Mouse (Mus musculus) embryonic facial prominence, embryonic 14.5 days (tissue): ENCODE data around the gene Fcnb. TPM values are rescaled to one million over a fixed set of nuclear protein-coding genes. Genes with fewer than 3 reads are reported as not detected.

Source experiments
- ATAC-seq: fragments of 200-750 bp; cut with Nextera tagmentation; 2 replicates; pipeline ENCODE4 v1.8.0; 2017; ENCODE audit warnings: low read depth, moderate number of reproducible peaks, moderate TSS enrichment
- DNase-seq: peaks from one replicate; pipeline ENCODE4 v3.0.0-alpha.2; 2015; ENCODE audit warnings: low spot score
- H3K27ac ChIP-seq: fragments of 300-500 bp; sonication (generic); replicated peaks from 2 replicates; pipeline ENCODE4 v1.5.1; 2014; ENCODE audit warnings: low read depth, mild to moderate bottlenecking, low read length, moderate library complexity
- H3K27me3 ChIP-seq: fragments of 300-500 bp; sonication (generic); replicated peaks from 2 replicates; pipeline ENCODE4 v1.6.1; 2014; ENCODE audit warnings: low read length; ENCODE audit not compliant: control insufficient read depth, insufficient read depth
- H3K36me3 ChIP-seq: fragments of 300-500 bp; sonication (generic); 2 replicates; pipeline ENCODE4 v1.6.1; 2014; ENCODE audit warnings: low read length, mixed read lengths; ENCODE audit not compliant: control insufficient read depth, insufficient read depth
- H3K4me1 ChIP-seq: fragments of 300-500 bp; sonication (generic); 2 replicates; pipeline ENCODE4 v1.6.1; 2014; ENCODE audit warnings: antibody characterized with exemption, low read length; ENCODE audit not compliant: control insufficient read depth, insufficient read depth
- H3K4me2 ChIP-seq: fragments of 300-500 bp; sonication (generic); 2 replicates; pipeline ENCODE4 v1.6.1; 2014; ENCODE audit warnings: low read depth, mild to moderate bottlenecking, low read length, moderate library complexity, mixed read lengths
- H3K4me3 ChIP-seq: fragments of 300-500 bp; sonication (generic); 2 replicates; pipeline ENCODE4 v1.5.1; 2014; ENCODE audit warnings: low read depth, mild to moderate bottlenecking, low read length
- H3K9ac ChIP-seq: fragments of 300-500 bp; sonication (generic); 2 replicates; pipeline ENCODE4 v1.6.1; 2014; ENCODE audit warnings: low read depth, mild to moderate bottlenecking, low read length, moderate library complexity, mixed read lengths
- H3K9me3 ChIP-seq: fragments of 300-500 bp; sonication (generic); 2 replicates; pipeline ENCODE4 v1.6.1; 2016; ENCODE audit warnings: low read length; ENCODE audit not compliant: control insufficient read depth
- WGBS: fragments of 180-500 bp; shearing (Covaris S2); extraction: QIAGEN DNeasy Blood & Tissue Kit; methylation state at CpG from one replicate; pipeline ENCODE4 v1.1.7; 2014; 5-methylcytosine and 5-hydroxymethylcytosine counted together
- polyA plus RNA-seq: library from polyadenylated mRNA; unstranded; fragments of >200 nt; fragmentation: Nextera tagmentation; extraction: Ambion mirVana; gene quantifications from 2 replicates; pipeline ENCODE4 v1.2.1, GENCODE M21; 2014

The Fcnb gene
- 0.67 and 1.0 TPM in 2 replicates for polyA plus RNA-seq

- DNase-seq (no peak), ATAC-seq (no peak)
- Histone ChIP-seq H3K9ac (no peak within 1 kb of the TSS), H3K36me3 (no peaks in the 10 kb centered on the region), H3K27me3 (no peaks in the 10 kb centered on the region), H3K4me2 (no peak within 1 kb of the TSS), H3K4me3 (no peak within 1 kb of the TSS), H3K4me1 (no peaks in the 10 kb centered on the region), H3K27ac (no peak within 1 kb of the TSS), H3K9me3 (no peaks in the 10 kb centered on the region)
- 82% methylated on average over 3 of the region's 3 CpGs for WGBS
Observed at GRCm38 (mm10) chr2:28084768-28085167, at the start of gene Fcnb. Fcnb (minus strand) TSS chr2:28084885.

- Histone ChIP-seq H3K27me3 (no peaks in the 10 kb centered on the region), H3K27ac (no peak overlapping the region), H3K4me2 (no peak overlapping the region), H3K9ac (no peak overlapping the region), H3K36me3 (no peaks in the 10 kb centered on the region), H3K4me1 (peaks cover 9% of the 10 kb centered on the region), H3K4me3 (no peak overlapping the region), H3K9me3 (no peaks in the 10 kb centered on the region)
- WGBS: 78% methylated on average over 9 of the region's 9 CpGs
- no peak for DNase-seq
- no peak for ATAC-seq
Observed at GRCm38 (mm10) chr2:28133833-28134232, 49.1 kb upstream of the Fcnb start.

DNA sequence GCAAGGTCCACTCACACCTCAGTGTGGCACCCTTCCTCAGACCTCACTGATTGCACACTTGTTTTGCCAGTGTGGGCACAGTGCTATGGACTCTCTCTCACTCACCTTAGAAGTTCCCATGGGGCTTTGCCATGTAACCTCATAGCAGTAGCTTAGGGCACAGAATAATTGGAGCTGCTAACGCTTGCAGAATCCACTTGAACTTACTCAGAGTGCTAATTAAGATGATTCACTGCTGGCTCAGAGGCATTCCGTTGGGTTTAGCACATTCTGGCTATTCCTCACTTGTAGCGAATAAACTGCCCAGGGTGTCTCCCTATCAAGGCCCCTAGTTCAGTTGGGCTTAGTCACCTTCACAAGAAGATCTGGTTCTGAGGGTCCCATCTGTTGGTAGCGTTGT lies 47.4 kb upstream of the Fcnb start:
- no peaks in the 10 kb centered on the region for H3K9me3 ChIP-seq
- H3K4me3 ChIP-seq: no peak overlapping the region
- DNase-seq (no peak), ATAC-seq (no peak)
- 66% methylated on average over 4 of the region's 4 CpGs for WGBS
- no peak overlapping the region for H3K9ac ChIP-seq
- H3K36me3 ChIP-seq: no peaks in the 10 kb centered on the region
- H3K4me1 ChIP-seq: no peaks in the 10 kb centered on the region
- no peak overlapping the region for H3K4me2 ChIP-seq
- no peak overlapping the region for H3K27ac ChIP-seq
- H3K27me3 ChIP-seq: no peaks in the 10 kb centered on the region

GRCm38 (mm10) chr2:28126763-28127438 lies 42.2 kb upstream of the Fcnb start:
- Histone ChIP-seq H3K36me3 (no peaks in the 10 kb centered on the region), H3K4me1 (no peaks in the 10 kb centered on the region), H3K9ac (no peak overlapping the region), H3K4me3 (no peak overlapping the region), H3K9me3 (no peaks in the 10 kb centered on the region), H3K27me3 (no peaks in the 10 kb centered on the region), H3K27ac (no peak overlapping the region), H3K4me2 (no peak overlapping the region)
- no peak for ATAC-seq
- DNase-seq: no peak
- 61% methylated on average over 12 of the region's 12 CpGs for WGBS

DNA sequence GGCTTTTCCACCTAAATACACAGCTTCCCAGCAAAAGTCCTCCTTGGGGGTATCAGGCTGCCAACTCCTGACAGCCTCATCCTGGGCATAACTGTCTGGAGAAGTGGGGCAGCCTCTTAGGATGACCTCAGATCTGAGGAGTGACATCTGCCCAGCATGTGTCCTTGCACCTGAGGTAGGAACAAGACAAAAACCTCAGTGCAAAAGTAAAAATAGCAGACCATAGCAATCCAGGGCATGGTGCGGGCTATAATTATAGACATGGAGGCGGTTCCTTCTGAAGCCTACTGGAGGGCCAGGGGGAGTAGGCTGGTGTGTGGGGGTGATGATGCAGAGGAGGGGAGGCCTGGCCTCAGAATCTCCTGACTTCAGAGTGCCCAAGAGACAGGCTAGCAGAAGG lies 39.2 kb upstream of the Fcnb start:
- Histone ChIP-seq H3K9me3 (no peaks in the 10 kb centered on the region), H3K4me2 (no peak overlapping the region), H3K27me3 (no peaks in the 10 kb centered on the region), H3K4me1 (no peaks in the 10 kb centered on the region), H3K9ac (no peak overlapping the region), H3K4me3 (no peak overlapping the region), H3K36me3 (no peaks in the 10 kb centered on the region), H3K27ac (no peak overlapping the region)
- 89% methylated on average over 2 of the region's 2 CpGs for WGBS
- DNase-seq (no peak), ATAC-seq (no peak)

DNA sequence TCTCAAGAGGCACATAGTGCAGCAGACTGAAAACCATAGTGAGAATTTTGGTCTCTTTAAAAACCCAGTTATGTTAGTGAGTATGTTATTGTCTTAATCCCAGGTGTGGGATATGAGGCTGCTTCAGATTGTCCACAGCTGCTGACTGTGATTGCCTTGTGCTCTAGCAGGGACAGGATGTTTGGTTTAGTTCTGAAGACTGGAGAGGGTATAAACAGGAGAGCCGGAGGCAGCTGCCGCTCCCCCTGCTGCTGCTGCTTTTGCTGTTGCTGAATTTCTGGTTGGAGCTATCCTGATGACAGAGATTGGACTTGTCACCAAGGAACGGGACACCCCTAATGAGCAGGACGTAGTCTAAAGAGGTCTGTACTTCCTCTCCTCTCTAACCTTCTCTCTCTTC lies 36.6 kb upstream of the Fcnb start:
- Histone ChIP-seq H3K27ac (no peak overlapping the region), H3K9me3 (no peaks in the 10 kb centered on the region), H3K27me3 (no peaks in the 10 kb centered on the region), H3K9ac (no peak overlapping the region), H3K4me1 (no peaks in the 10 kb centered on the region), H3K36me3 (no peaks in the 10 kb centered on the region), H3K4me2 (no peak overlapping the region), H3K4me3 (no peak overlapping the region)
- 63% methylated on average over 4 of the region's 4 CpGs for WGBS
- no peak for ATAC-seq
- DNase-seq: no peak

DNA sequence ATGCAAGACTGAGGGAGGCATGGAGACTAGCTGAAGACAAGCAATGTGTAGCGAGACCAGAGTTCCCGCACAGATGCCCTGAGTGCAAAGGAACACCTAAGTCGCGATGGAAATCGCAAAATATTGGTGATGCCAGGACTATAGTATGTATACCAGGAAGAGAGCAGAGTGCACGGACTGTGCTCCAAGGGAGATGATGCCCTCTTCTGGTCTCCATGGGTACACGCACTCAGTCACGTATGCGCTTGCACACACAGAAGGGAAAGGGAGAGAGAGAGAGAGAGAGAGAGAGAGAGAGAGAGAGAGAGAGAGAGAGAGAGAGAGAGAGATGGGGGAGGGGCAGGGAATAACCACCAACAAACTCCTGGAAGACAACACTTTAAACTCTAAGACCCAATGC lies 35.7 kb upstream of the Fcnb start:
- no peaks in the 10 kb centered on the region for H3K36me3 ChIP-seq
- H3K9ac ChIP-seq: no peak overlapping the region
- no peak for DNase-seq
- no peak overlapping the region for H3K4me3 ChIP-seq
- H3K27me3 ChIP-seq: no peaks in the 10 kb centered on the region
- H3K4me1 ChIP-seq: no peaks in the 10 kb centered on the region
- no peak for ATAC-seq
- H3K9me3 ChIP-seq: no peaks in the 10 kb centered on the region
- WGBS: 94% methylated on average over 9 of the region's 9 CpGs
- H3K27ac ChIP-seq: no peak overlapping the region
- no peak overlapping the region for H3K4me2 ChIP-seq

DNA sequence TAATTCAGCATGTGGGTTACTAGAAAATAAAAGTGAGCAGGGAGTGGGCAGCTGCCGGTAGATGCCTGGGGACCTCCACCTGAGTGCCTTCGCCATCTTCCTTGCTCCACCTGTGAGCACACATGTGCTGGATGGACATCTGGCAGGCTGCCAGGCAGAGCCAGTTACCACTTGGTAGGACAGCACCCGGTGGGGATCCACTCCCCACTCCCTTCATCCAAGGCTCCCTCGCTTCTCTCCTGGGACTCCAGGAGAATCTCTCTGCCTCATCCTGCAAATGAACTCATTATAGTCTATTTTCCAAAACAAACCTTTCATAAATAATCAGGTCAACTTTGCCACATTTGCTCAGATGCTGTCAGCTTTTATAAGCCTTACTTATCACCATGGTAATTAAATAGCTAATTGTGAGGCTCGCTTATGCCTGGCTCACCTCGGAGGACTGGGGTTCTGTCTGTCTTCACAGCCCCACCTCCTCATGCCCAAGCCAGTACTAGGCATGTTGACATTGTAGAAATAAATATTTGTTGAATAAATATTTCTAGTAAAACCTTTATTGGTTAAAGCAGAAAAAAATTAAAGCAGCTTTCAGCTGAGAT lies 33.9 kb upstream of the Fcnb start:
- Histone ChIP-seq H3K4me2 (no peak overlapping the region), H3K9ac (no peak overlapping the region), H3K4me1 (no peaks in the 10 kb centered on the region), H3K36me3 (no peaks in the 10 kb centered on the region), H3K4me3 (no peak overlapping the region), H3K27me3 (no peaks in the 10 kb centered on the region), H3K9me3 (no peaks in the 10 kb centered on the region), H3K27ac (no peak overlapping the region)
- ATAC-seq (peak; percentile 41; the same call in 1 of the 2 replicates), DNase-seq (no peak)
- WGBS: 59% methylated on average over 6 of the region's 6 CpGs
